Mouse (Mus musculus) embryo, embryonic 11 days (tissue): ENCODE measurements around the gene Olfr744.
"Not testable (repeated sequence)": the region's sequence is repeated elsewhere in the genome, so short reads cannot be mapped to it uniquely, and the experiment has no call there.

ENCODE experiments used
- DNase-seq: peaks from one replicate; pipeline ENCODE4 v3.0.0-alpha.2; 2015

Olfr744 gene

DNA sequence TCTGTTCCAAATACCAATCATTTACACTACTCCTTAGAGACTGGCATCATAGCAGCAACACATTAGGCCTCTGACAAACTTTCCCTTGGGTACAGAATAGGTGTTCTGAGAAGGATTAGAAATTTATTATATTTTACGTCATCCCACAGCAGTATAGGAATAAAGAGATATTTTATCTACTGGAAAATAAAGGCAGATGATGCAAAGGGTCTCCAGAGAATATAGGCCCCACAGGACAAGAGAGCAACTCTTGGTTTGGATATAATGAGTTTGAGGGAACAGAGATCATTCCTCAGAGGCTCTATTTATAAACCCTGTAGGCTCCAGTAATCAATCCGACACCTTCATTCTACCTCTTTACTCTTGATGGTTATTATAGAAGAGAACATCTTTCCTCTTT is at the start of gene Olfr744:
Gene Olfr744 (plus strand): TSS at position 301 of the 400 bp plus-strand sequence.
- DNase-seq = no peak

DNA sequence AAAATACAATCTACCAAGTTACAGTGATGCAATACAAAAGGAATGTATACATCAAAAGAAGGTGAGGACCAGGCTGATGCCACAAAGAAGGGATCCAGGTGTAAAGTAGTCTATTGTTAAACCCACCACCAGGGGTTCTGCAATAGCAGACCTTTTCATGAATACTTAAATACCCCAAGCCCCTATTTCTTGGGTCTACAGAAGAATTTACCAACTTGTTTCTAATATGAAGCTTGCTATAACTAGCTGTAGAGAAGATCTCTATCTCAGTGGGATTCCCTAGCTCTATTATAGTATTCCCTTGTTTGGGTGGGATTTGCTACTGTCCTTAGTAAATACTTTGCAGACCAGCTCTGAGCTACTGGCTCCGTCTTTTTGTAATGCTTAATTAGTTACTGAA is 41.6 kb upstream of the Olfr744 start:
- DNase-seq = not testable (repeated sequence)

GRCm38 (mm10) chr14:50639088-50639487 is 24.4 kb downstream of the Olfr744 start, which contains the start of gene Olfr745:
TSS of gene Olfr745 (plus strand) at chr14:50639388.
- no peak for DNase-seq

- no peak for DNase-seq
Observed at GRCm38 (mm10) chr14:50646783-50647182, 32.1 kb downstream of the Olfr744 start, which contains the start of gene Olfr746. TSS of gene Olfr746 (plus strand) at chr14:50647083.
